Mouse (Mus musculus) frontal cortex, postnatal 36 days (tissue): ENCODE measurements at regions not wholly inside any gene's neighbourhood (a gene's known extent, or its start where the extent isn't known, plus 50 kb on each side); places are given as distances from the start of the nearest gene placed in this dataset.

Experiments
- DNase-seq, 2 experiments: peaks; one replicate each; pipeline ENCODE4 v3.0.0; 2022; ENCODE audit warnings: low spot score in 2 of 2

DNA sequence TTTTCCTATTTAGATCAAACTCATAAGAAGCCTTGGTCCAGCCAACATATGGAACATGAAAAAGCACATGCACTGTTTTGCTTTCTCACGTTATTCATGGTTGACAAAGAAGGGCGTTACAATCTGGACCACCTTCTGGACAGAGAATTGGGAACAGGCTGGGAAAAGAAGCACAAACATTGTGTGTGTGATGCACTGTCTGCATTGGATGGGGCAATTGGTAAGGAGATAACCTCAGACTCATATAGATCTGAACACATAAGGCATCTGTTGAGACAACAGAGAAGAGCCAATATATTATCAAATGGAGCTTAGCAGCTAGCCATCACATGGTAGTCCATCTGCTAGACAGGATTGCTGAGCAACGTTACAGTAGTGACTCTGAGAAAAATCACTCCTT is 317.1 kb downstream of the Fam84a start:
- no peak for DNase-seq

DNA sequence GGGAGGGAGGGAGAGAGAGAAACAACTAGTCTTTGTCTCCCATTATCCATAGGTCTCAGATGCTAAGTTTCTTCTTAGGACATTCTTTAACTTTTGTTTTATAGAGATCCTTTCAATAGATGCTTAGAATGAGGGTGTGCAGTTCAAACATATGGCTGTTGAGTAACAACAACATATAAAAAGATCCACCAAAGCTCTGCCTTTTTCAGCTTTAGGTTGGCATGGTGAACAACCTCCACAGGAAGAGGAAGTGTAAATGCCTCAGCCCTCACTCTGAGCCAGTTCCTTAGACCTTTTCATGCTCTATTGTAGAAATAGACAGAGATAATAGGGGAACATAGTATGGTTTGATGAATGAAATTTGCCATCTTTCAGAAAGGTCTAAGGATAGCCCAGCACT is 326.0 kb downstream of the Fam84a start:
- DNase-seq, result no peak

DNA sequence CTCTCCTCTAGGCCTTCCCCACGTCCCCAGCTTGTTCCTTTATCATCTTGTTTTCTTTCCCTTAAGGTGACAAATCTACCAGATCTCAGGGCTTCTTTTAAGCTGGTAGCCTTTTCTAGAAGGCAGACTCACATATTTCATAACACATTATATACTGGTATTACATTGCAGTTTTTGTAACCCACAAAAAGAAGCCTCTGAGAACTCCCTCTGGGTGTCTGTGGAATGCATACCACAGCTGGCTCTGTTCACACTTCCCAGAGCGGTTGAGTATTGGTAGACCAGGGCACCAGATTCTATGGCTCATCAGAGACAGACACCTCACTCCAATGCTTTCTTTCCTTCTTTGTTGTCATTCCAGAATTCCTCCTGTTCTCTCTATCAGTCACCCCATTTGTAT is 336.4 kb downstream of the Fam84a start:
- peak in 1 of 2 experiments; percentile 16 for DNase-seq

DNA sequence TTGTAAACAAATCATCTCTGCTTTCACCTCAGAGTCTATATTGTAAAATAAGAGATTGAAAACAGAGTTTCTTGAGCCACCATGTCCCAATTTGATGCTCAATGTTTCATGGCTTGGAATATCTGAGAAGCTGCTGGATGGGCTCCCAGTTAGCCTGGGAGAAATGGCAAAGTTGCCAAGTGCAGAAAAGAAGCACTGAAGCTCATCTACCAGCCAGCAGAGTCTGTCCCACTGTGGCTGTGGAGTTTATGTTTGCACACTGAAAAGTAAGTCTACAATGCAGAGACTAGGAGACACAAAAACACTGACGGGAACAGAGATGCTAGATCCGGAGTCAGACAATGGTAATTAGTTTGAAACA is 341.7 kb downstream of the Fam84a start:
- DNase-seq, result peak in 1 of 2 experiments; percentile 50

DNA sequence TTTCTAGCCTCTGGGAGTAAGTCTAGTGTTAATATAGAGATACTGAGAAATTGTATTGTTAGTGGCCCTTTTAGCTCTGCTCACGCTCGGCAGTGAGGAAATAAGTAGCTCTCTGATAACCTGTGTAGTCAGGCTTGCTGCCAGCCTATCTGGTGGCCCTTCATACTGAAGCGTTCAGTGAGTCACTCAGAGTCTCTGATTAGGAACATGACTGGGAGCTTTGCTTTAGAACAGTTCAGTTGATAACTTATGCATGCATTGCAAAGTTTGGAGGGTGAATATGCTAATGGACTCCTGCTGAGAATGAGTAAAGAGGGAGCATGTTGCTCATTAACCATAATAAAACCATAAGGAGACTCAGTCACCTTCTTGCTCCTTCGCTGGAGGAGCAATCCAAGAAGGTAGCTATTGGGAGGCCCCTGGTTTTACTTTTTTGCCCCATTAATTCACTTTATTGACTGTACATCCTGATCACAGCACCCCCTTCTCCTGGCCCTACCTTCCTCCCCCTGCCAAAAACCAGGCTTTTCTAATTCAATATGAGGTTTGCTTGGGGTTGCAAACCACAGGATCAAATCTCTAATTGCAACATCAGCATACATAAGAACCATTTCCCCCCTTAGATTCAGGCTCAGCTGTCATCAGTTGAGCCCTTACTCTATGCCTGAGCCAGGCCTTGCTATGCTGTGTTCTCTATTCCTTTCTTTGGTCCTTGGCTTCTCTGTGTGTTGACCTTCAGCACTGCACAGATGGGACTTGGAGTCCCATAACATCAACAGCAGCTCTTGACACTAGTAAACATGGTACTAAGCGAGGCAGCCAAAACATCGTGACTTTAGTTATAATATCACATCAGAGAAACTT is 342.3 kb downstream of the Fam84a start:
- DNase-seq, result no peak

DNA sequence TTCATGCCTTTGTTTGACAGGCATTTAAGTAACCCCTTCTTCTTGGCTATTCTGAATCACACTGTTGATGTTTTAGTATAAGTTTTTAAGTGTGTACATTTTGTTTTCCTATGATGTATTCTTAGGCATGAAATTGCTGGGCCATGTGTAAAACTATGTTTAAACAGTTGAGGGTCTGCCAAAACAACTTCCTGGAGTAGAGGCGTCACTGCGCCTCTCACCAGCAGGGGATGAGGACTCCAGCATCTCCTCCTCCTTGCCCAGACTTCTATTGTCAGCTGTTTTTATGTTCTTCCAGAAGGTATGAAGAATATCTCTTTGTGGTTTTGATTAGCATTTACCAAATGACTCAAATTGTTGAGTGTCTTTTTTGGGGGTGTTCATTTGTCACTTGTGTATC is 372.1 kb downstream of the Fam84a start:
- DNase-seq, result no peak

DNA sequence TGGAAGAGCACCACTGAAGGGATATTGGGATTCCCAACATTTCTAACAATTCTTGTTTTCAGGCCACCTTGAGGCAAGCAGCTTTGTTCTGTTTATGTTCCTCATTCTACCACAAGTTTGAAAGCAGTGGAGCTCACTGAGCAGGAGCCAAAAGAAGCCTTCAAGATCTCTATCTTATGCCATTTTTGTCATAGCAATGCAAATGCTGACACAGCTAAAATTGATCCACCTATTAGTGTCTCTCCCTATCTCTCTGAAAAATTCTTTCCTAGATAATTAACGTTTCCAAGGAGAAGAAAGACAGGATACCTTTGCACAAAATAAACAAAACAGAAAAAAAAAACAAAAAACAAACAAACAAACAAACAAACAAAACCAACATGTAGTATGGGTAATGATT is 375.2 kb downstream of the Fam84a start:
- DNase-seq, result no peak

DNA sequence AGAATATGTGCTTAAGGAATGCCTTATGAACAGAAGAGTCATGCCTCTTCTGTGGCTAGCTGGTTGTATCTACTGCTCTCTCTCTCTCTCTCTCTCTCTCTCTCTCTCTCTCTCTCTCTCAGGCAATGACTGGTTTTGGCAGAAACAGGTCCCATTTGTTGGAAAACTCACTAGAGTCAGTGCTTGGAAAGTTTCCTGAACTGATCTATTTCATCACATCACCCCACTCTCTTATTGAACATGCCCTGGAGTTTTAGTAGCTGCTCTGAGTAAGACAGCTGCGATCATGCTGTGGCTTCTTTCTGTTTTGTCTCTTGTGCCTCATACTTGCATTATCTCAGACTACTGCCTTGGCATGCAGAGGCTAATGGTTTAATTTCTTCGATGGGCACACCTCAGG is 382.2 kb downstream of the Fam84a start:
- DNase-seq, result no peak

DNA sequence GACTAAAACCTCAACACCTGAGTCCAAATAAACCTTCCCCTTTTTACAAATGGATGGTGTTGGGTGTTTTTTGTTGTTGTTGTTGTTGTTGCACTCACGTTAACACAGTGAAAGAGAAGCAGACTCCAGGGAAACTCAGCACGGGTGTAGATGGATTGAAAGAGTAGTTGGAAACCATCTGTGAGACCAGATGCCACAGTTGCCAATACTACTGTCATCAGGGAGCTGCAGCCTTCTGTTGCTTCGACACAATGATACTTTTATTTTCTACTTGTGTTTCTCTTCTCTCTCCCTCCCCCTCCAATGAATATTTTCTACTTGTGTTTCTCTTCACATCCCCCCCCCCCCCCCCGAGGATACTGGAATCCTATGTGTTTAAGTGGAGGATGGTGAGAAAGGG is 382.7 kb downstream of the Fam84a start:
- peak in 1 of 2 experiments; percentile 40 for DNase-seq

DNA sequence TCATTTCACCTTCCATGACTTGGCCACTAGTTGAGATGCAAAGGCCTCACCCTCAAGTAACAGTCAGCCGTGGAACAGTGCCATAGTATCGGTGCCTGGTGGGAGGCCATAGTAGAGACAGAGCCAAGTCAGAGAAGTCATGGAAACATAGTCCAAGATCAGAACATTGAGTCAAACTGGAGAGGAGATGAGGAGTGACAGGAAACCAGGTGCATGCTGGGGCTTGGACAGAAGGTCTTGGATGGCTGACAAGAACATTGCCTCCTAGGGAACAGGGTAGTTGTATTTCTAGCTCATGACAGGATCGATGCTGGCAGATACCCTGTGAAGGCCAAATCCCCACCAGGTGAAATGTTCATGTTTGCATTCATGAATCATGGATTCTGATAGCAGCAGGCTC is 385.4 kb downstream of the Fam84a start:
- DNase-seq, result no peak

DNA sequence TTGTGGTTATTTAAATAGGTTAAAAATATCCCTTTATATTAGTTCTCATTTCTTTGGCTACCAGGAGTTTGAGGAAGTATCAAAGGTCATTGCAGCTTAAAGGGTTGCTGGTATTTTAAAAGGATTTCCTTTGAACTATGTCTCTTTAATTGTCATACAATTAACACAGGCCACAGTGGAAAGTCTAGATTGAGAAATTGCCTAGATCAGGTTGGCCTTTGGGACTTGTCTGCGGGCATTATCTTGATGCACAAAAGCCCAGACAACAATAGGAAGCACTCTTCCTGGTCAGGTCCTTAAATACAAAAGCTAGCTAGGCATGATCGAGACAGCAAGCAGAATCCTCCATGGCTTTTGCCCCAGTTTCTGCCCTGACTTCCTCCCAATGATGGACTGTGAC is 398.0 kb downstream of the Fam84a start:
- no peak for DNase-seq

DNA sequence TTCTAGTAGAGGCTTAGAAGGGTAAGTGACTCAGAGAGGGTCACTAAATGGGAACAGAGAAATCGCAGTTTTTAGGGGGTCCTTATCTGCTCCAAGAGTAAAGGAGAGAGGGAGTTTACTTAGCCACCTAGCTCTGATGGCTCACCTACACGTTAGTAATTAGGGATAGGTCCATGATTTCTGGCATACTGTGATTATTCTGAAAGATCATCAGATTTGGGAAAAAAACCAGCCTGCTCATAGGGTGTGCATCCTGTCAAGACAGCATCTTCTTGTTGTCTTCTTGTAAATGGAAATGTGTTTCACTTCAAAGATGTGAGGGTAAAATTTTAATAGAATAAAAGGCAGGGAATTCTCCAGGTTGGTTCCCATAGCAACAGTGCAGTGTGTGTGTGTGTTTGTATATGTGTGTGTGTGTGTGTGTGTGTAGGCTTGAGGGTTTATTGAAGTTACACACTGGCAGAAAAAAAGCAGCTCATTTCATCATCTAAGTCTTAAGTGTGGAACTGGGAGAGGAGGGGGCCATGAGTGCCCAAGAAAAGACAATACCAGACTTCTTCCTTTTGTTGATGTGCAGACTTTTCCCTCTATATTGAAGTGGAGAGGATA is 407.4 kb downstream of the Fam84a start:
- no peak for DNase-seq

DNA sequence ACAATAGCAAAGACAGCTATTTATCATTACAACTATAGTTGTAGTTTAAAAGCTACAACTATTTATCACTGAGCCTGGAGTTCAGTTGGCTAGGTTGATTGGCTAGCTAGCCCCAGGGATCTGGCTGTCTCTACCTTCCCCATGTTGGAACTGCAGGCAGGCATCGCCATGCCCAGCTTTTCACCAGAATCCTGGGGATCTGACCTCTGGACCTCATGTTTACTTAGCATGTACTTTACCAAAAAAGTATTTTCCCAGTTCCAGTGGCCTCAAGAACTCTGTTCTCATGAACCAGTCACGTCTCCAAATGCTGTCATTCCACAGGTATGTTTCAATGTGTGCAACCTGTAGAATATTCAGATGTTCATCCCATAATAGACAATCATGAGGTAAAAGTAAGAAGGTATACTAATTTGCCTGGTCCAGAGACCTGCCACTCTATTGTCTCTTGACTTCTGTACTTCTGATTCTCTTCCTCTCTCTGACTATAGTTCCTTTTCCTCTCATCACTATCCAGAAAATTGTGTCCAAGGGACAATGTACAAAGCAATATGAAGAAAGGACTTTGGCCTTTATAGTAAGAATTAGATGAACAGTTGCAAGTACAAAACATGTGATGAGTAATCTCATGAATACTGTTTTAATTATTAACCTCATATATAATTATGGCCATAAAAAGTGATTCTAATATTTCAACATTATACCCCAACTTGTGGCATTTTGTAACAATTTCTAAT is 421.8 kb downstream of the Fam84a start:
- no peak for DNase-seq

DNA sequence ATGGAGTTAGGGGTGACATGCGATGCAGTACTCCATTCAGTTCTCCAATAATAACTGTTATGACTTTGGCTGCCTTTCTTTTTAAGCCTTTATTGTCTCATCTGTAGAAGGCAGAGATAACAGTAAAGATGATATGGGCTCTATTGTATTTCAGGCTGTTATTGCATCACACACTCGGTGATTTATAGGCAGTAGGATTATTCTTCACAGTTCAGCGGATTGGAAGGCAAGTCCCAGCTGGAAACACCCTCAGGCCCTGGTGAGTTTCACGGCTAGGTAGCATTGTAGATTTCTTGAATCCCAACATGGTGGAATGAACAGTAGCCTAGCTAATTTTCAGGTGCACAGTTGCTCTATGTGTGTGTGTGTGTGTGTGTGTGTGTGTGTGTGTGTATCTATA is 422.9 kb downstream of the Fam84a start:
- no peak for DNase-seq

DNA sequence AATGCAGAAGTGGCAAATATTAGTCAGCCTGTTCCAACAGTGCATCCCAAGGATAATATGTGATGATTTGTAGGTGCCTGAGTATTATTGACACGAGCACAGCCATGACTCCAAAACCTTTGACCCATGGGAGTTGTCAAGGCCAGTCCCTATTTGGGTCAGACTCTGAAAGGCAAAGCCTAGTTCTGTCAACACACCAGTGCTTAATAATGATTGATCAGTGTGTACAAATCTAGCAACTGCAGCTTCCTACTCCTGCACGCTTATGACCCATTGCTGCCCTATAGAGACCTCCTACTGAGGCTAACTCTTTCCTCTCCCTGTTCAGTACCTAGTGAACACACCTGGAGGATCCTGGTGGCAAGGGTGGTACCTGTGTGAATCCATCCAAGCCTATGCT is 427.3 kb downstream of the Fam84a start:
- DNase-seq, result no peak

DNA sequence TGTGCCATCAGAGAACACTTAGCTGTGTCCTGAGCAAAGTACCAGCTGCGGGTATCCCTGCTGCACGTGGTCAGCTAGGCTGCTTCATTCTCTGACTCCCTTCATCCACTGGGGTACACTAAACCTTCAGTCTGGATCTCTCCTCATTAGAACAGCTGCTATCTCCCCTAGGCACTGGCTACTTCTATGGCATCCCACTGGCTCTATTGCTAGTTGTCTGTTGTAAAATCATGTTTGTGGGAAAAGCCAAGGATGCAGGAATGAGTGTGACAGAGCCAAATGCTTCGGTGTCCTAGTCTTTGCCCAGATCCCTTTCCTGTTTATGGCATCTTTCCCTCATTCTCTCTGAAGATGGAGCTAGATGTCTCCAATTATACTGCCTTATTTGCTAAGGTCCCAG is 440.9 kb downstream of the Nbas start:
- DNase-seq, result no peak

DNA sequence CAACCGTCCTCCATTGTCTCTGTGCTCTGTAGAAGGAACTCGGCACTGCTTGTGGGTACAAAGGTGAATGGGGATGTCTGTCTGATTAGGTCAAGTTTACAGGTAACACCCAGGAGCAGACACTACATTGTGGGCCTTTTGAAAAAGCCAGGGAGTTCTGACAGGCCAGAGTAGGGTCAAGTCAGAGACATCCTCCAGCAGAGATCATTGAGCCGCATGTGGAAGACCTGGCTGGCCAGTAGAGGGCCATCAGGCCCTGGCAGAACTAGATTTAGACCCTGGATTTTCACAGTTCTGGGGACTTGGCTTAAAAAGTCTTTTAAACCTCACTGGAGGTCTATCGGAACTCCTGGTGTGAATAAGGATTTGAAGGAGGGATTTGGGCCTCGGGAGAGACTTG is 438.8 kb downstream of the Nbas start:
- no peak for DNase-seq

DNA sequence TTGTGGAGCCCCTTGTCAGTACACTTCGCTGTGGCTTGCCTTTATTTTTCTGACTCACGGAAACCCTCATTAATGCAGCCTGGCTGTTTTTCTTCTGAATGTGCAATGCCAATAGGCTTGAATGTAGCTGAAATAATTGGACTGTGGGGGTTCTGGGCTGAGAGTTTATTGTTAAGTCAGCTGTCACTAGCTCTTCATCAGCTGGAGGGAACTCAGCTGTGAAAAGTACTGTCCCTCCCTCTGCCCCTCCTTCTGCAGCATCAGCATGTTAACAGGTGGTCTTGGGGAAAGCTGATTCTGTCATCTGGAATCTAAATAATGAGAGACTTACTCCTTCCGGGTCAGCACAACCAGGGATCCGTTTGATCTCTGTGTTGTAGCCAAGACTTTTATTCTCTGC is 437.6 kb downstream of the Nbas start:
- no peak for DNase-seq

DNA sequence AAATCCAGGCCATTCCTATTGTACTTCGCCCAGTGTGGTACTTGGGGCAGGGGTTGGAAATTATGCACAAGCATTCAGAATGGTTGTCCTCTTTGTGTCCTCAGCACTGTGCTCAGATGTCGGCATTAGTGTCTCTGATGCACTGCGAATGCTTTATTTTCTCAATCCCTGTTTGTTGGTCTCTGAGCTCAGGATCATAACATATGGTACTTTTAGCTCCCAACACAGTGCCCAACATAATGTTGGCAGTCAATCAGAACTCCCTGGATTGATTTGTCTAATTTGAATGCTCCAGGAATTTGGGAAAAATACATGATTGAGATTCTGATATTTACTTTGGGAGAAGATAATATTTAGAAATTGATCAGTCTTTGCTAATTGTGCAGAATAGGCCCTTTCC is 434.7 kb downstream of the Nbas start:
- DNase-seq, result no peak

DNA sequence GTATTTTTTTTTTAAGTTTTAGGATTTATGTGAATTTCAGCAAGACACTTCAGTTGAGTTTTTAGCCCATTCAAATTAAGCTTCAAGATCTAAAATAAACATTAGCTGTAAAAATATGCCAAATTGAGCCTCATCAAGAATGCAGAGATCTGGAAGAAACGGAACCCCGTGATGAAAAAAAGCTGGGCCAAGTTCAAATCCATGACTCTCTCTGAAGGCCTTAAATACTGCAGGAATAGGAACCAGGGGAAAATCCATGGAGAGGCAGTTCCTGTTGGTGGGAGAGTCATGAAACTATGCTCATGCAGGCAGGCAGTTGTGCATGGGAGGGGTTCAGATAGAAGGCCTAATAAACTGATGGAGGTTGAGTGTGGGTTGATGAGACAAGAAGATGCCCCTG is 430.9 kb downstream of the Nbas start:
- DNase-seq, result peak in 1 of 2 experiments; percentile 31

DNA sequence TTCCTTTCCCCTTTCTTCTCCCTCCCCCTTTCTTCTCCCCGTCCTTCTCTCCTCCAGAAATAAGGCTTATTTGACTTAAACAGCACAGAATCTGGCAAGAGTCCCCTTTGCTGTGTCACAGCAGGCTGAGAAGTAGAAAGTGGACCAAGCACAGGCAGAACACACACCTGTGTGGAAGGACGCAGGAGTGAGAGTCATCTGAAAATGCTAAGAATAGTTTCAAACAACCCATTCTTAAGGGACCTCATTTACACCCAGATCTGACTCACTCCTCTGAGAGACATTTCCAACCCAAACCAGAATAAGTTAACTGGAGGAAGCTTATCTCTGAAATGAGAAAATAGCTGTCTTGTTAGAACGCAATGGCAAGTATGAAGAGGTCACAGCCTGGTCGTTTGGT is 429.9 kb downstream of the Nbas start:
- DNase-seq, result no peak

DNA sequence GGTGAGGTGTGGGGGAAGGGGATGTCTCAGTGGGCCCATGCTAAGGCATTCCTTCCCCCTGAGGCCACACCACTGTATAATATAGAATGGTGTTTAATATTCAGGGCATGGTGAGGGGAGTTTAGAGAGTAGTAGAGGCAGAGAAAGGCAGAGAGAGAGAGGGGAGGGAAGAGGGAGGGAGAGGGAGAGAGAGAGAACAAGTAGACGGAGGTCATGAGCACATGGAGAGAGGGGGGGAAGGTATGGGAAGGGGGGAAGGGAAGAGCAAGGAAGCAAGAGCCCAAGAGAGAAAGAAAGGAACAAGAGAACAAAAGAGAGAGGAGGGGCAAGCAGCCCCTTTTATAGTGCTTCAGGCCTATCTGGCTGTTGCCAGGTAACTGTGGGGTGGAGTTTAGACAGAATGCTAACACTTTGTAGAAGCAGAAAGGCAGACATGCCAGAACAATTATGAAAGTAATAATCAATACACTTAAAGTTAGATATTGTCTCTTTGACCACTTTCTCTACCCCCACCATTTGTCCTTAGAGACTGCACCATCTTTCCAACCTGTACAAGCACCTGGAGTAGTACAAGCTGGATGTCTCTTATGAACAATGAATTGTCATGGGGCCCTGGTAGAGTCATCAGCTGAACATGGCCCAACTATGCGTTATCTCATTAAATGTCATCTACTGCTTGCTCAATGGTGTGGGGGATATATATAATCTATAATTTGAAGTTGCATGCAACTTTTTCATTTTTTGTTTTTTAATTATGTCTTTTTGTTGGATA is 422.6 kb downstream of the Nbas start:
- no peak for DNase-seq
